Mouse (Mus musculus): ENCODE measurements around the gene Tspan31.

DNA sequence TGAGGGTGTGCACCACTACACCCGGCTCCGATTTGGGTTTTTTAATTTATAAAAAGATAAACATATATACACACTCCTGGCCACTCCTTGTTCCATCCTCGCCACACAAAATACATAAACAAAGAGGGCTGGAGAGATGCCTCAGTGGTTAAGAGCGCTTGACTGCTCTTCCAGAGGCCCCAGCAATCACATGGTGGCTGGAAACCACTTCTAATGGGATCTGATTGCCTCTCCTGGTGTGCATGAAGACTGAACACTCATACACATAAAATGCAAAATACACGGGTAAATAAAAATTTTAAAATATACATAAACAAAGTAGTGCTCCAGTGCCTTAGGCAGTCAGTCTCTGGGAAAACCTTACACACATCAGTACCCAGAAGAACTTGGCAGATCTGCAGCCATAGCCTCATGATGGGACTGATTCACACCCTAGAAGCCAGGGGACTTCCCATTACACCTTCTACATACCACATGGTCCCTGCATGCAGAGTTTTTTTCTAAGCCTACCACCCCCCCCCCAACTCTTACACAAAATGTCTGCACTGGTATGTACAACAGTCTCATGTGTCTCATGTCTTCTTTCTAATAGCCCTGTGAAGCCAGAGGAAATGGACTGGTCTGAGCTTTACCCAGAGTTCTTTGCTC, 27.5 kb downstream of the Tspan31 start:
- TF ChIP-seq CTCF (IDR thresholded peaks at IDR 0.05; ENCODE audit: low read depth): no peak
- TF ChIP-seq EP300 (IDR thresholded peaks at IDR 0.05; ENCODE audit: low read depth): no peak
